Mouse (Mus musculus): Measurements from ENCODE around the gene Rbm15b.

Gene Rbm15b

DNA sequence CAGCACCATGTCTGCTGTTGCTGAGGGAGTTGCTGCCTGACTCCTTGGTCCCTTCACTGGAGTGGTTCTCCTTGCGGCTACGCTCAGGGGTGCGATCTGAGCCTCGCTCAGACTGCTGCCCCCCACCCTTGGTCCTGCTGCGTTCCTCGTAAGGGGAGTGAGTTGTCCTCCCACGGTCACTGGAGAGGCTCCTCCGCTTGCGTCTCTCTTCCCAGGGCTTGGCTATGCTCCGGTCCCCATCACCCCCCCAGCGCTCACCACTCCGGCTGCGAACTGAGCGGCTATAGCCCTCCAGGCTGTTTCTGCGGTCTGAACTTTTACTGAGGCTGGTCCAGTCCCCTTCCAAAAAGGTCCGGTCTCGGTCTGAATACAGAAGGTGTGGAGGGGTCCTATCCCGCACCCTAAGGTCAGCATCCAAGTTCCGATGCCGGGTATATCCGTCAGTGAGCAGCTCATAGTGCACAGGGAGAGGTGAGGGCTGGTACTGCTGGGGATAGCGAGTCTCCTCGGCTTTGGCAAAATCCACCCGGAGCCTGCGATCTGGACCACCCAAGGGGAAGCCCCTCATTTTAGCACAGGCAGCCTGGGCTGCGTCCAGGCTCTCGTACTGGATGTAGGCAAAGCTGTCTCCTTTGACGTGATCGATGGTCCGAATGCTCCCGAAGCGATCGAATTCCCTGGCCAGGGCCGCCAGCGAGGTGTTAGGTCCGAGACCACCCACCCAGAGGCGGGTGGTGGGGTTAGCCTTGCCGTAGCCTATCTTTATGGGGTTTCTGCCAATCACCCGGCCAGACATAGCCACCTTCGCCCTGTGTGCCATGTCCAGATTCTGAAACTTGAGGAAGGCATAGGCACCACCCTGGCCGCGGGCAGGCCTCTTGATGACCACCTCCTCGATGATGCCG, 2.0 kb downstream of the Rbm15b start:
- no peak for DNase-seq (ENCODE audit: low spot score)

DNA sequence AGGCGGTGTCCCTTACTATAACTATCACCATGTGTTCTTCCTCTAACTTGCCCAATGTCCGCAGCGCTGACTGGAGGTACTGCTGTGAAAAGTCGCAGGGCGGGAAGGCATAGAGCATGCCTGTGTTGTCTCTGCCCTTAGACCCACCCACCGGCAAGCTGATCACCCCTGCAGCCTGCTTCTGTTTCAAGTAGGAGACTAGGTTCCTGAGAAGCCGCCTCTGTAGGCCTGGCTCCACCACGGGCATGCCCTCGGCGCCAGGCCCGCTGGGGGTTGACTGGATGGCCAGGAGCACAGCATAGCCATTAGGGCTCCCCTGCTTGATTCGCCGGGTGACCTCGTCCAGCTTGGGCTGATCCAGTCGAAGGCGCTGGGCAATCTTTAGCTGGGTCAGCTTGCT, 2.9 kb downstream of the Rbm15b start:
- DNase-seq (ENCODE audit: low spot score) = no peak

DNA sequence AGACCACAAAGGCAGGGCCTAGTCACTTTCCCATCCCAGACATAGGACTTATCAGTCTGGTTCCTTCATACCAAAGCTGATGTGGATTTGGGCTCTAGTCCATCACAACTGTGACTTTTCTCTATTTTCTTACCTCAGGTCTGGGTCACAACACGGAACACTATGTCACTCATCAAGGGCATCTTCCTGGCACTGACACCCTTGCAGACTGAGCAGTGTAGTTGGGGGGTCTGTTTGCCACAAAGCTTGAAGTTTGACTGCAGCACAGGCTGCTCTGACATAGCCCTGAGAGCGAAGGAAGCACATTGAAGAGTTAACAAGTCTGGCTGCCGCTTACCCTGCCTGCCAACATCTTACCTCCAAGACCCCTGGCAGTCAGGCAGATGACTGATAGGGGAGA, 4.1 kb downstream of the Rbm15b start:
- no peak for DNase-seq (ENCODE audit: low spot score)

DNA sequence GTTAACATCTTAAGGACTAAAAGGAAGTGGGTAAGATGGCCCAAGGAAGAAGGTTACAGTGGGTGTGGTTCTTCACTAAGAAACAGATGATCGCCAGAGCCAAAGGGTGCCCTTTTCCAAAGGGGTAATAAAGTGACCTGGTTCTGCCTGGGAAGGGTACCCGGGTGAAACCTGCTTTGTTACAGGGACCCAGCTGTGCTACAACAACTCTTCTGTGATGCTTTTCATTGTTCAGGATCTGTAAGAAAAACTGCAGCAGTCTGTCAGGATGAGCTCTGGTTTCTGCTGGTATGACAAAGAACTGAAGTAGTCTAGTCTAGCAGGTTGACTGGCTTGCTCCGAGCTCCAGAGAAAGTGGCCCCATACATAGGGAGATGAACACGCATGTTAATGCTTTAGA, 5.1 kb downstream of the Rbm15b start:
- no peak for DNase-seq (ENCODE audit: low spot score)

DNA sequence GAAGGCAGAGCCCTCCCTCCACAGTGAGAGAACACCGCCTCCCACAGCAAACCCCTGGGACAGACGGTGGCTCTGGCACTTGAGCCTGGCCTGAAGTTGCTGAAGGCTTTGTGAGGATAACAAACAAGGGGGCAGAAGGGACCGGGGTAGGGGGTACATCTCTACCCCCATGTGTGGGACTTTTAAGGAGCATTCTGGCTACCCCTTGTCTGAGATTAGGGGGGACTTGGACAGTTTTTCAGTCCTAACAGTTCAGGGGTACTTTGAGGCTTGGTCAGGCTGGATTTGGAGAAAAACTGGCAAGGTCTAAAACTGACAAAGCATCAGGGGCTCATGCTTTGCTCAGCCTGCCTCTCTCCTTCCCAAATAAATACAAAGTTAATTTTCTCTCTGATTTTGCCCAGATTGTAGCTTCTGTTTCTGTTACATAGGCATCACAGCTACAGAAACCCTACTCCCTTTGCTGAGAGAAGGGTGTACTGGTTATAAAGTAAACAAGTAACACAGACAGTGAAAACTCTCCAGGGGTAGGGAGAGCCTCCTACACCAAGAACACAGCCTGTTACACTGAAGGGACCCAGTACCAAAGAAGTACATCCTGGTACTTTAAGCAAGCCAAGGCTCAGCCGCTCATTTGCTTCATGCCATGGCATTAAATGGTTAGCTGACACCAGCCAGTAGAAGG, 6.0 kb downstream of the Rbm15b start:
- no peak for DNase-seq (ENCODE audit: low spot score)

DNA sequence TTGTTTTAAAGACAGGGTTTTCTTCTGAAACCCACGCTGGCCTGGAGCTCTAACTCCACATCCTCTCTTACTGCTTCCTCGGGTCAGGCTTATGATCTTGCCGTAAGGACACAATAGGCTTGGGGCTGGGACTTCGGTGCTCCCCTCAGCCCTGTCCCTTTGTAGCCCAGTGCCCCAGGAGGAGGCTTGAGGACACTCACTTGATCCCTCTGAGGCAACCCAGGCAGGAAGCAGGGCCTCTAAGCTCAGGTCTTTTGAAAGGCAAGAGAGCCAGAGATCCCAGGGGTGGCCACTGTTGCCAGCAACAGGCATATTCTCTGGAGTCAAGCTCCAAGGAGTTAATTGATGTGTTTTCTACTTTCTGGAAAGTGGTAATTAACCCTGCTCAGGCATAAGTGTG, 7.8 kb downstream of the Rbm15b start:
- no peak for DNase-seq (ENCODE audit: low spot score)

DNA sequence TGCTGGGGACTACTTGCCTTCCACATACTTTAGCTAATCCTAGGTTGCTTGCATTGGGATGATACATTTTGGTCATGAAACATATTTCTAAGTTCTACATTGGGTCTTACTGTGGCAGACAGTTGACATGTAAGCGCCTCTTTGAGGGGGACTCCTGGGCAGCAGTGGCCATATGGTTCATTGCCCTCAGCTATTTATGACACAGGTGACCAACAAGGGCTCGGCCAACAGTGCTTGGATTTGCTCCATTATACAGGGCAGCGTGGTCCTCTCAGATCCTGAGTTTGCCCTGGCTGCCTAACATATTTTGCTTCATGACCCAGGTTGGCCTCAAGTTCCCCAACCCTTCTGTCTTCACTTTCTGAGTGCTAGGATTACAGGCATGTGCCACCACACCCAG, 10.6 kb downstream of the Rbm15b start:
- DNase-seq (ENCODE audit: low spot score) = no peak

DNA sequence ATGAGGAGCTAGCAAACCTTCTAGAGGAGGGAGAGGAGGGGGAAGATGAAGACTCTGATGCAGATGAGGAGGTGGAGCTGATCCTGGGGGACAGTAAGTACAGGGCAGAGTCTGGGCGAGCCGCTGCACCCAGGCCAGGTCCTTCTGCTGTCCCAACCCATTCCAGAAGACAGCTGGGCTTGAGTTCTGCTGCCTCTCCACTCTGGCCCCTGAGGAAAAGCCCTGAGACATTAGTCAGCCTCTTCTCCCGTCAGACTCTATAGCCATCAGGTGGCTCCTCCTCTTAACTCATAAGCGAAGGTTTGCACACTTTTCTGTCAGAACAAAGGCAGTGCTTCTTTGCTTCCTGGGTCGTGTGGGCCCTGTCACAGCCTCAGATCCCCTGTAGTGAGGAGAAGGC, 13.0 kb downstream of the Rbm15b start:
- no peak for DNase-seq (ENCODE audit: low spot score)

DNA sequence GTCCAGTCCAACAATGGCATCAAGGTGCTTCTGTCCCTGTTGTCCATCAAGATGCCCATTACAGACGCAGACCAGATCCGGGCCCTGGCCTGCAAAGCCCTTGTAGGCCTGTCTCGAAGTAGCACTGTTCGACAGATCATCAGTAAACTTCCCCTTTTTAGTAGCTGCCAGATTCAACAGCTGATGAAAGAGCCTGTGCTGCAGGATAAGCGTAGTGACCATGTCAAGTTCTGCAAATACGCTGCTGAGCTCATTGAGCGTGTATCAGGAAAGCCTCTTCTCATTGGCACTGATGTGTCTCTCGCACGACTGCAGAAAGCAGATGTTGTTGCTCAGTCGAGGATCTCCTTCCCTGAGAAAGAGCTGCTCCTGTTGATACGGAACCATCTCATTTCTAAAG, 29.2 kb downstream of the Rbm15b start:
- DNase-seq (ENCODE audit: low spot score) = no peak

DNA sequence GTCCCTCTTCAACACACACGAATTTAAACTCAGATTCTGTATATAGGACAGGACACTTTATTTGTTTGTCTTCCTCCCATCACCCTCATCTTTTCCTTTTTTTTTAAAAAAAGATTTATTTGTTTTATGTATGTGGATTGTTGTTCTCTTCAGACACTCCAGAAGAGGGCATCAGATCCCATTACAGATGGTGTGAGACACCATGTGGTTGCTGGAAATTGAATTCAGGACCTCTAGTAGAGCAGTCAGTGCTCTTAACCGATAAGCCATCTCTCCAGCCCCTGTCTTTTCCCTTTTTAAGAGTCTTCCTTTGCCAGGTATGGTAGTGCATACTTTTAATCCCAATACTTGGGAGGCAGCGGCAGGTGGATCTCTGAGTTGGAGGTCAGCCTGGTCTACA, 30.6 kb downstream of the Rbm15b start:
- DNase-seq (ENCODE audit: low spot score) = no peak

DNA sequence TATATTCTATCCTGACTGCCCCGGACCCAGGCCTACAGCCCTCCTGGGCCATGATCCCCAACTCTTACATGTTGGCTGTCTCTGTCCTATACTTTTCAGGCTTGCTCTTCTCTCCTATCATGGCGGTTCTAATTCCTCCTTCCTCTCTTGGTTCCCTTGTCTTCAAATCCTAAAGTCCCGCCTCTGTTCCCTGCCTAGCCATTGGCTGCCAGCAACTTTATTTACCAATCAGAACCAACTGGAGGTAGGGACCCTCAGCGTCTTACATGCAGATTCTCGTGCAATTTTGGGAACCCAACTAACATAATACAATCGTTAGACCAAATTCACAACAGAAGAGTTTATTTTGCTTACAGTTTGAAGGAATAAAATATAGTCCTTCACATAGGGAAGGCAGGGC, 44.4 kb downstream of the Rbm15b start:
- DNase-seq (ENCODE audit: low spot score) = no peak

DNA sequence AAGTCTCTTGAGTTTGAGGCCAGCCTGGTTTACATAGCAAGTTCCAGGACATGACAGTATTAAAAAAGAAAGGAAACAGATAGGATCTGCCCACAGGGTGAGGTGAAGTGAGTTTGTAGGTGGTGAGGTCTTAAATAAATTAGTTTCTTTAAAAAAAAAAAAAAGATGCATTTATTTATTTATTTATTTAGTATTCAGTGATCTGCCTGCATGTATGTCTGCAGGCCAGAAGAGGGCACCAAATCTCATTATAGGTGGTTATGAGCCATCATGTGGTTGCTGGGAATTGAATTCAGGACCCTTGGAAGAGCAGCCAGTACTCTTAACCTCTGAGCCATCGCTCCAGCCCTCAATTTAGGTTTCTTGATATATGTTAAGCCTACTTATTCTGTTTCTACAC, 46.7 kb downstream of the Rbm15b start:
- no peak for DNase-seq (ENCODE audit: low spot score)
